Mouse (Mus musculus) cerebellum, postnatal 4 days (tissue): ENCODE measurements around the gene Col4a4.

Experiments
- DNase-seq, 2 experiments: peaks; one replicate each; pipeline ENCODE4 v3.0.0; 2022; ENCODE audit warnings: low spot score in 2 of 2, mixed read lengths in 1 of 2

The Col4a4 gene

GRCm38 (mm10) chr1:82476256-82476655 lies 110.4 kb downstream of the Col4a4 start:
- peak in 1 of 2 experiments; percentile 37 for DNase-seq

- no peak for DNase-seq
Observed at GRCm38 (mm10) chr1:82475821-82476220, 110.8 kb downstream of the Col4a4 start.

- DNase-seq, result no peak
Observed at GRCm38 (mm10) chr1:82475254-82475653, 111.4 kb downstream of the Col4a4 start.

- no peak for DNase-seq
Observed at GRCm38 (mm10) chr1:82474461-82474961, 112.1 kb downstream of the Col4a4 start.

GRCm38 (mm10) chr1:82473467-82473866 lies 113.2 kb downstream of the Col4a4 start:
- no peak for DNase-seq

GRCm38 (mm10) chr1:82470516-82471225 lies 116.0 kb downstream of the Col4a4 start:
- DNase-seq, result no peak

GRCm38 (mm10) chr1:82468872-82469271 lies 117.8 kb downstream of the Col4a4 start:
- DNase-seq, result no peak

GRCm38 (mm10) chr1:82465321-82465853 lies 121.3 kb downstream of the Col4a4 start:
- no peak for DNase-seq

- DNase-seq, result no peak
Observed at GRCm38 (mm10) chr1:82461041-82461440, 125.6 kb downstream of the Col4a4 start.

GRCm38 (mm10) chr1:82459926-82460325 lies 126.7 kb downstream of the Col4a4 start:
- no peak for DNase-seq

- DNase-seq, result no peak
Observed at GRCm38 (mm10) chr1:82459350-82459749, 127.3 kb downstream of the Col4a4 start.

GRCm38 (mm10) chr1:82454031-82454430 lies 132.6 kb downstream of the Col4a4 start:
- no peak for DNase-seq

- no peak for DNase-seq
Observed at GRCm38 (mm10) chr1:82451927-82452651, 134.6 kb downstream of the Col4a4 start.

- no peak for DNase-seq
Observed at GRCm38 (mm10) chr1:82449851-82450250, 136.8 kb downstream of the Col4a4 start.

- DNase-seq, result no peak
Observed at GRCm38 (mm10) chr1:82446049-82446448, 140.6 kb downstream of the Col4a4 start.

GRCm38 (mm10) chr1:82443517-82443916 lies 143.1 kb downstream of the Col4a4 start:
- DNase-seq, result no peak

GRCm38 (mm10) chr1:82440123-82440522 lies 146.5 kb downstream of the Col4a4 start:
- no peak for DNase-seq

GRCm38 (mm10) chr1:82437273-82437672 lies 149.4 kb downstream of the Col4a4 start:
- no peak for DNase-seq

GRCm38 (mm10) chr1:82433649-82434005 lies 153.0 kb downstream of the Col4a4 start:
- no peak for DNase-seq

- peak; percentile 56 to 77 for DNase-seq
Observed at GRCm38 (mm10) chr1:82432919-82433648, 153.6 kb downstream of the Col4a4 start.

- no peak for DNase-seq
Observed at GRCm38 (mm10) chr1:82429061-82429460, 157.6 kb downstream of the Col4a4 start.

- DNase-seq, result no peak
Observed at GRCm38 (mm10) chr1:82427729-82428128, 158.9 kb downstream of the Col4a4 start.
